Mouse (Mus musculus): Measurements from ENCODE around the gene Nudt6. TPM values are rescaled to one million over a fixed set of nuclear protein-coding genes. Genes with fewer than 3 reads are reported as not detected.

Nudt6 gene
- total RNA-seq (2021) = 10 to 100 TPM; 15.3 to 25.7 TPM
- long read RNA-seq, experiment 1, transcript Nudt6-202 (5 exons, 1,070 nt) = minor isoform, 6 of 43 reads
- long read RNA-seq, experiment 1, transcript Nudt6-201 (5 exons, 1,155 nt) = major isoform, 19 of 43 reads
- long read RNA-seq, experiment 1, partial matches to known transcripts = 0 of 43 reads
- long read RNA-seq, experiment 1, other reads (novel, unspliced or antisense) = 15 of 43 reads
- long read RNA-seq, experiment 2, partial matches to known transcripts = 0 of 10 reads
- long read RNA-seq, experiment 2, other reads (novel, unspliced or antisense) = 4 of 10 reads

DNA sequence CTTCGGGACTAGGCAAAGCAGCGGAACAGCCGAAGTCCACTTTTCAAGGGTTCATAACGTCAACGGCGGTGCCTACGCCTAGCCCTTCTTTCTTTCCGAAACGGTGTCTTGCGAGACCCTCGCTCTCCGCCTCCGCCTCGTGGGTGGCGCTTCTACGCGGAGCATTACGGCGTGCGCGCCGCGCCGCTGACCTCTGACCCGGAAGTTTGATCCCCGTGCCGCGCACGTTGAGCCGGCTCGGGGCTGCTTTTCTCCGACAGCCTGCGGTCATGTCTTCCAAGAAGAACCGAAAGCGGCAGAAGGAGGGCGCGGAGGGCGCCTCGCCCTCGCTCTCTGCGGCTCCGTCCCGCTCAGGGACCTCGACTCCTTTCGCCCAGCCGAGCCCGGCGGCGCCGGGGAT, at the start of gene Nudt6:
Gene Nudt6, minus strand, starts transcription at position 140 of the 400 bp plus-strand sequence.
- peak; percentile 92 to 94 for DNase-seq

DNA sequence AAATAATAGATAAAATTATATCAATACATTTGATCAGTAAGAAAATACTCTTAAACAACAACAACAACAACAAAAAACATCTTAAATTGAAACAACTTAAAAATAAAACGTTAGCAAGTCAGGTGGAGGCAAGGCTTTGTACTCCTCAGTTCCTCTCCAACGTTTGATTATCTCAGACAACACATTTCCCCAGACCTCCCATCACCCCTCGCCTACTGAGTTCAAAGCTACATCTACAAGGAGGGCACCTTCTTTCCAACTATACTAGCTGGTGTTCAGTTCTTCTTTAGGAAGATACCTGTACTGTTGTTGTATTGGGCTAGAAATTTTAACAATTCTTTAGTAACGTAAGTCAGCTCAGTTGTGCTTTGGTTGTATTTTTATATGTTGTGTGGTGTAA, 49.3 kb upstream of the Nudt6 start:
- DNase-seq = no peak

DNA sequence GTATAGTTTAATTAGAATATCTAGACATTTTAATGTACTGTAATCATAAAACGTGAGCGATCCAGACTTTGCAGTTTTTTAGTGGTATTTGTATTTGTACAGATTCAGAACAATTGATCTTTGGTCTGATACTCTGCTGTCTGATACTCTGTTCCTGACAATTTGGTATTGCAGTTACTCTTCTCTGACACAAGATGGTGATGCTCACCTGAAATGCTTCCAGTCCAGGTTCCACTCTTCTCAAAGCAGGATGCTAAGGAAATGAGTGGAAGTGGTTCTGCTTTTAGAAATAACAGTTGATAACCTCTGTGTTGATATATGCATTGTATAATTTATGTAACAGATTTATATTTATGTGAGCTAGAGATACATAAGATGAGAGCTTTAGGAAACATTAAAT, 48.2 kb upstream of the Nudt6 start:
- DNase-seq = no peak

DNA sequence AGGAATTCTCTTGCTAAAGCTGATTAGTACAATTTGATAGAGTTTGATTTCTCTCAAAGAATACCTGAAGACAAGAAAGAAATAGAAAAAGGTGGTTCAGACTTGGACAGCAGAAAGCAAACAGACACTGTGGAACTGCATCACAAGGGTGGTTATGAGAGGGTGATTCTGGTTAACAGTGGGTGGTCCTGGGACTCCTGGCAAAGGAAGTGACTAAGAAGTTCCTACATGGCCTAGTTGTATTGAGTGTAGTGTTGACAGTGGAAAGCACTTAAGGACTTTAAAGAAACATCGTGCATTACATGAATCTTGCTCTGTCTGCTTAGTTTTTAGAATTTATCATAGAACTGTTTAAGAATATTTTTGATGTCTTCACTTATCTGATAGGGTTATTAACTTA, 36.0 kb upstream of the Nudt6 start:
- DNase-seq = no peak

DNA sequence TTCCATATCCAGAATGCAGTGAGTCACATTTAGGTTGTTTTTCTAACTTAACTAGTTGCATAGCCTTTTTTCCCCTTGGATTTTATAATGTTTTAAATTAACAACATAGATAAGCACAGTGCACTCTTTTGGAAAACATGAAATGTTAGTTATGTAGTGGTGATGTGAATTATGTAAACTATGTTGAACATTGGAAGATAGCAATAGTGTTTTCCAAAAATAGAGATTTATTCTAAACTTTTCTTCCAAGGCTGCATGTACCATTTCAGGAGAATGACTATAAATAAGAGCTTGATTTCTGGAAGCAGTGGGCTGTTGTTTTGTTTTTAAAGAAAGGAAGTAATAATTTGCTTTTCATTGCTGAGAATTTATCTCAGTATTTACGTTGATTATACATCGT, 23.4 kb upstream of the Nudt6 start:
- no peak for DNase-seq

DNA sequence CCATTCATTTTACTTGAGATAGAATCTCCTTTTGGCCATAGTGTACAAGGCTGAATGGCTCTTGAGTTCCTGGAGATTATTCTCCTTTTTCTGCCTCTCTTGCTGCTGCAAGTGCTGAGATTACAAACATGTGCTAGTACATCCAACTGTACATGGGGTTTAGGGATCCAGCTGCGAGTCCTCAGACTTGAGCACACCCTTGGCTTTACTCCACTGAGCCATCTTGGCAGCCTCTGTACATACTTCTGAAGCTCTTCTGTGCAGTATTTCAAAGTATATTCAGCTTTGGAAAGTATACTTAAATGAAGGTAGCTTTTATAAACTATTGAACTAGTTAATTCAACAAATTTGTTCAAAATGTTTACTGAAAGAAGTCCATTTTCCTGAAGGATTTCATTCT, 19.8 kb upstream of the Nudt6 start:
- no peak for DNase-seq

DNA sequence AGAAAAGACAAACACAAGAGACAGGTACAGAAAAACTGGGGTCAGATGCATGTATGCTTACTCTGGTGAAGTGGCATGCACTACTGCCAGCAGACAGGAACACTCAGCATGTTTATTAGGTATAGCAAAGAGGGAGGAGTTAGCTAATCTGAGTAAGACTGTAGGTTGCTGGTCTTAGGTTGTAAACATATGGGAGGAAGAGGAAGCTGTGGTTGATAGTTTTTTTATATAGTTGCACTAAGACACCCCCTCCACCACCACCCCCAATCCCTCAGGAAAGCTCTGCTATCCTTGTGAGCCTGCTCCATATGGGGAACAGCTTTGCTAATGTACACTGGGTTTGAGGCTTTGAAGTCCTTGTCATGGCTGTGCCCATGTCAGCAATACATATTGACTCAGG, 10.3 kb upstream of the Nudt6 start:
- no peak for DNase-seq

DNA sequence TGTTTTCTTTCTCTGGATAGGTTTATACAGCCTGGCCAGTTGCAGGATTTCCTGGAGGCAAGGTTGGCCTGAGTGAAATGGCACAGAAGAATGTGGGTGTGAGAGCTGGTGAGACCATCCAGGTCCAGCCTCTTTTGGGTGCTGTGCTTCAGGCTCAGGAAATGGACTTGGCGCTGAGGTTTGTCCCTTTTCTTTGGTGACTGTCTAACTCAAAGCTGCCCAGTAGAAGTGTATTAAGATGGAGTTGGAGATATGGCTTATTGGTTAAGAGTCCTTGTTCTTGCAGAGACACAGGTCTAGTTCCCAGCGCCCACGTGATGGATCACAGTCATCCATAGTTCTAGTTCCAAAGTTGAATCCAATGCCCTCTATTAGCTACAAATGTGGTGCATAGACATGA, 6.1 kb upstream of the Nudt6 start:
- DNase-seq = no peak

DNA sequence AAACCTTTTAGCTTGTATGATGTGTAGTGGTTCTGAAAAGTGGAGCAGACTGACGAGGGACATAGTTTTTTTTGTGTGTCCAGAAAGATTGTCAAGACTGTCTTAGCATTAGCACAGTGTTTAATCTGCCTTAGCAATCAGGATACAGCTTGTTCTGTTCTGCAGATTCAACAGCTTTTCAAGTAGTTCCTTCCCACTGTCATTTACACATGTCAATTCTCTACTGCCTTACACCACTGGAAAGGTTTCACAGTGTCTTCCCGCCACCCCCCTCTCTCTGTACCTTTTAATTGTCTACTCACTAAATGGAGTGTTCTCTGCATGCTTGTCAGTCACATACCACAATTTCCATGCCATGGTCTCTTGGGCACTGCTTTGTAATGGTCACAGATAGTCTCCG, 1.2 kb upstream of the Nudt6 start:
- DNase-seq = no peak

DNA sequence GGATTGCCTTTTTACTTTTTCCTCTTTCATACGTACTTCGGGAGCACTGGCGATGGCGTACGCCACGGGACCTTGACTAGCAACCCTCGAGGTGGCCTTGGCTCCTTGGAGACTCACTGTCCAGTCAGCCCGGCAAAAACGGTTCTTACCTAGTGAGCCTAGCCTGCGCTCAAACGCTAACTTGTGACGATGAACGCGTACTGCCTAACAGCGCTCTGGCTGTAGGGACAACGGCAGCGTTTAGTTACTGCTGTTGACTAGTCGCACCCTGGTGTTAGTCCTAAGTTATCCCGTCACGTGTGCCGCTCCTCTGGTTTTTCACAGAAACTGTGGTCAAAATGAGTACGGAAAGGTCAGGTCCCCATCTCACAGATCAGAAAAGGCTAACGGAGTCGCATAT, 630 bp upstream of the Nudt6 start:
- peak; percentile 65 to 76 for DNase-seq

DNA sequence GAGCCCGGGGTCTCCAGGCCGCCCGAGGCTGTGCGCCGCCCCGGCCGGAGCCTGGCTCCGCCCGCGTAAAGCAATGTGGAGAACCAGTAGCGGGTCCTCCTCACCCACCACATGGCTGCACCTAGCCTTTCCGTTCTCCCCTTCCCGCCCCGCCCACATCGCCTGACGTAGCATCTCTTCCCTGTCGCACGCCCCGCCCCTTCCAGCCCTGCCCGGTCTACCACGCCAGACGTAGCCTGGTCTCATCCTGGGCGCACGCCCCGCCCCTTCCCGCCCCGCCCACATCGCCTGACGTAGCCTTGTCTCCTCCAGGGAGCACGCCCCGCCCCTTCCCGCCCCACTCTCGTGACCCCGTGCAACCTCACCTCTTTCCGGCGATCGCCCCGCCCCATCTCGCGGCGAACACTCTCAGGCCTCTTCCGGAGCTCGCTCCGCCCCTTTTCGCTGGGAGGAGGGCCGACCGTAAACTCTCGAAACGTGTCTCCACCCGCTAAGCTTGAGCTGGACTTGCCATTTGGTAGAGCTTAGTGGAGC, 486 bp downstream of the Nudt6 start, which contains the start of gene Spata5:
Gene Spata5, plus strand, starts transcription at position 439 of the 534 bp plus-strand sequence.
- peak; percentile 97 to 99 for DNase-seq

DNA sequence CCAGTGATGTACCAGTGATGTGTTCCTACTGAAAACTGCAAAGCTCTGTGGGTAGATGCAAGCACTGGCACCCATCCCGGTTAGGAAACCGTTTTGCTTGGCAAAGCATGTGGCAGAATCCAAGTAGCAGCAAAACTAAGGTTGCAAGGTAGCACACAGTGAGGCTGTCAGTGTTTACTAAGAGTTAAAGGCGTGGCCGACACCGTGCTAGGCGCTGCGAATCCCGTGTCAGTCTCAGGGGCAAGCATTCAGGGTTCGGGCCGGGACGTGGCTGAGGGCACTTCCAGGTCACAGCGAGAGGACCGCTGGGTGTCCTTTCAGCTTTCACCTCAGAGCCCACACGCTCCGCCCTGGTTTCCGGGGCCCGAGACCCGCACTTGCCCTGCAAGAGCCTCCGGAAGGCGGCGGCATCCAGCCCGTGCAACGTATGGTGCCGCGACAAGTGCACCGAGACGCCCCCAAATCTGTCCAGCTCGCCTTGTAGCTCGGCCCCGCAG, 1.0 kb downstream of the Nudt6 start:
- peak; percentile 72 to 81 for DNase-seq

DNA sequence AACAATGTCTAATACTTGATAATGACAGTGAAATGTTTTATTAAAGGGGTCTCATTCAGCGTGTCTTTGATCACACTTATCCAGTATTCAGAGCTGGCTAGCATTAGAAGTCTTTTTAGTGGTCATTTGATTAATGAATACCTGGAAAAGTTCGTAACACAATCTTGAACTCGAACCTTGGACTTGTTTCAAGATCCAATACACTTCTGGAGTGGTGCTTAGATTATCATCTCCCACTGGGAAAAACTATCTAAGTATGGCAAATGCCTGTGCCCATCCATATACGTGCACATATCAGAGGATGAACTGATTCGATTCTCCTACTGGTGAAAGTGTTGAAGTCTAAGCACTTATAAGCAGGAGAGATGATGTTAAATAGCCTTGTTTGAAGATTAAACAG, 1.7 kb downstream of the Nudt6 start:
- DNase-seq = no peak

DNA sequence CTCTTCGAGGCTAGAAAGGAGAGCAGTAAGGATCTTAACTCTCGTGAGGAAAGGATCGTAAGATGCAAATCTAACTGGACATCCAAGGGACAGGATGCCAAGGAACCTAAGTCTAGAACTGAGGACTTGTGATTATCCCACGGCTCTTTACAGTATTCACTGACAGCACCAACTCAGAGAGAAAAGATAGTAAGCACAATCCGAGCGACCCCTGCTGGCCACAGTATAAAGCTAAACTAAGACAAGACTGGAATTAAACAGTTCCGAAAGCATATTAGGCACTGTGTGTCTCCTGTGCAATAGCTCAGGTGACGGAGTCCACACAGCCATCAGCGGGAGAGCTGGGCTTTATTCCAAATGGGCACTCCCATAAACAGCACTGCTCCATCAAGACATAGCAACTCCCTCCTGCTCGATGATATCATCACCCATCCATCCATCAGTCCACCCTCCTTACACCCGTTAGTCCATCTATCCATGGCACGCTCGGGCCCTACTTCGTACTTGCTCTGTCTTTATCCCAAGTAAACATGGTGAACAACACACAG, 5.5 kb downstream of the Nudt6 start:
- peak; percentile 76 to 83 for DNase-seq

DNA sequence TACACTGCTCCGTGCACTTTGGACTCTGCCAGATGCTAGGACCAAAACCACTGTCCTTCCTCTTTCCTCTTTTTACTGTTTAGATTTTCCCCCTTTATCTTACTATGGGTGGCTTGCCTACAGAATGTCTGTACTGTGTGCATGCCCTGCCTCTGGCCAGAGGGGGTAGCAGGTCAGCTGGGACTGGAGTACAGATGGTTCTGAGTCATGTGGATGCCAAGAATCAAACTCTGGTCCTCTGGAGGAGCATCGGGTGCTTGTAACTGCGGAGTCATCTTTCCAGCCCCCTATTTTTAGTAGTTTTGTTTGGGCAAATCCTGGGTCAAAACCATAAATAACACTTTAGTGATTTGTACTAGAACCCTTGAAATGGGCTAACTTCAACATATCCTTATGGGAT, 6.6 kb downstream of the Nudt6 start:
- no peak for DNase-seq

DNA sequence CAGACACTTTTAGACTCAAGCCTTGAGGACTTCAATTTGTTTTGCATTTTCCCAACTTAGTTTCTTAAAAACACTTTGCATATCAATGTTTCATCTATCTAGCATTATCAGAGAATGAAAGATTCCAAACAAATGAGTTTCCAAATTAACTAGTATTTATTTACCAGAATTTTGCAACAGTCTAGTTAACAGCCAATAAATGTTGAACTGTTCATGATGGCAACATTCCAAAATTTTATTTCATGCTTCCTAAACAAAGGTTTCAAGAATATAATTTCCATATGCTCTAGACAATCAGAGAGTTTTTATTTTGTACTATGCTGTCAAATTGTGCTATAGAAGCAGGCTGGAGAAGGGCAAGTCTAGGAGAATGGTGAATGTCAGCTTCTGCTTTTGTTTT, 12.4 kb downstream of the Nudt6 start:
- no peak for DNase-seq

DNA sequence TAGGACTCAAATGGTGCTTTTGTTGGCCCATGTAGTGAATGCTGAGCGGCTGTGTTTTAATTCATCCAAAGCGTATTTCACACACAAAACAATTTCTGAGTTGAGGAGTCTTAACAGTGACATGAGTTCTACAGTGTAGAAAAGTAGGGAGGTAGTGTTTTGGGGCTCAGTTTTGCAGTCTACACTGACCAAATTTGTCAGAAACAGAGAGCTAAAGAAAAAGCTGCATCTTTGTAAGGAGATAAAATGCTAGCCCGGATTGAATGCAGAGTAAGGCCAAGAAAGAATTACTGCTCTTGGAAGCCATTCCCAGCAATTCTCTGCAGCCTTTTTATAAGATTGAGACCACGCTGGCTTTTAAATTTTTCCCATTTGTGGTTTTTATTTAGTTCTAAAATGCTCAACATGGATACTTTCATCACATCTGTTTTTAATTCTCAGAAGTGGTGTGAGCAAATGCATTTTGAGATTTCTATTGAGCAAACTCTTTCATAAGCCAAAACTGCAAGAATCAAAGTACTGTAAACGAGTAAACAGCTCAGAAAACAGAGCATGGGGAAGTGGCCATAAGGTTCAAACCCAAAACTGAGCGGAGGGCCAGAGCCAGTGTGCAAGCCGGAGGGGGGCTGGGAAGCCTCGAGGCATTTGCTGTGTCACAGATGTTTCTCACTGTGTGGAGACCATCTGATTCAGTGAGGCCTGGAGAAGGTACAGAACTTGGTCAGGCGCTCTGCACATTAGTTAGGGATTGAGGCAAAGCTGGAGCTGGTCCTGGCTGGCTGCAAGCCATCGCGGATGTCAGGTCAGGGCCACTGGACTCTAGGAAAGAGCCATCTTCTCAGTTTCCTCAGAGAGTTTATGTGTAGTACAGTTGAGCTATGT, 18.0 kb downstream of the Nudt6 start:
- peak; percentile 80 to 84 for DNase-seq

DNA sequence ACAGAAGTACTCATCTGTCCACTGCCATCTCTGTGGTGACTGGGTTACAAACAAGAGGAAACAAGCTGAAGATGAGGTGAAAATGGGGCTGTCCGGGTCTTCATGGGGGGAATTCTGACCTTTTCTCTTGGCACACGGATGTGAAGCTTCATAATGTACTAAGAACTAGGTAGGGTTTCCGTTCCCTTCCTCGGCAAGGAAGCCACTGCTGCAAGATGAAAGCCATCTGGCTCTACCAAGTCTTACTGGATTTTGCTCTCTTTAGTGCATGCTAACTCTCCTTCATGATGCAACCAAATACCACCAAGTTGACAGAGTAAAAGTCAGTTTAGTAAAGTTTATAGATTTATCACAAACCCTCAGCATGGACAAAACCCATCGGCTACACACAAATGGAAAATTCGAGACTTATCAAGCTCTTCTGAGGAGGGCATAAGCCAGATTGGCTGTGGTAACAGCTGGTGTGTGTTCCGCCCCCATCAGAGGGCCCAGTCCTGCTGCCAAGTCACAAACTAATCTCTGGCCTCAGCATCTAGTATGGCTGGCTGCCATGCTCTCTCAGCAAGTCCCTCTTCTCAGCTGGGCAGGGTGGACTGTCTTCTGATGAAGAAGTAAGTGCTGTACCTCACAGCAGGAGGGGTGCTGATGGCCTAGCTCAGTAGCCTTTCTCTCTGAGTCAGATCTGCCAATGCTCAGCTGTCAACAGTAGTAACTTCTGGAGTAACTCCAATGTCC, 21.2 kb downstream of the Nudt6 start:
- peak; percentile 5 to 16 for DNase-seq

DNA sequence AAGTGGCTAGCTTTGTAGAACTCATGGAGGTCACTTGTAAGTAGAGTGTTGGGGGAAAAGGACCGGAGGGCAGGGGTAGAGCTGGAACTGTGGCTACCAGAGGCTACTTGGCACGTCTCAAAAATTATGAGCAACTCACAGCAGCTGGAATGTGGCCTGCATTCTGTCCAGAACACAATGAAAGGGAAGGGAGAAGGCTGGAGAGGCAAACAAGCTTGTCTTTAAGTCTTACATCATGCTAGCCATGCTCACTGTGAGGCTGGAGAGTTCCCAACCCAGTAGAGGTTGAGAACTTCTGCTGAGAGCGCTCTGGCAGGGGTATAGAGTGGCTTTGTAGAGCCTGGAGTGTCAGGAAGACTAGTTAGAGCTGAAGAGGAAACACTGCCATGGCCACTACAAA, 22.4 kb downstream of the Nudt6 start:
- DNase-seq = no peak

DNA sequence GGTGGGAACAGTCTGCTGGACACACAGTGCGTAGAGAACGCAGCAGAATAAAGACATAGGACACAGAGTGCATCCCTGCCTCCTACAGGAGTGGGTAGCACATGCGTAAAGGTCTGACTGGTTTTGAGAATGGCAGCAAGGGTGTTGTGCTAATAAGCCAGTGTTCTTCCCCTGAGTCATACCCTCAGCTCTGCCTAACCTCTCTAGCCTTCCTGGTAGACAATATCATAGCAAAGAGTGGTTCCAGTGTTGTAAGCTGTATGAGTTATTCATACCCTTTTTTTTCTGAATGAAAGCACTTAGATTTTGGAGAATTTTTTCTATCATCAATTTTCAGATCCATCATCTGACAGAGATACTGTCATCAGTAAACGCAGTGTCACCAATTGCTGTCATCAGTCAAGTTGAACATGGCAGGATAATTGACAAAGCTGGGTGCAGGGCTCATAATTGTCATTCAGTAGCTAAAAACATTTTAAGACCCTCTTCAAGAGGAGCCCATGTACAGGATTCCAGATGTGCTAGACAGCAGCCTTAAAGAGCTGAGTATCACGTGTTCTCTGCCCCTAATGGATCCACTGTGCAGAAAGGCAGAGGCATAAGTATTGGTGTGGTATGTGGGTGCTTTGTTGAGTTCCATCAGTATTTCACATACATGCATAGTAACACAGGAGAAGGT, 22.9 kb downstream of the Nudt6 start:
- no peak for DNase-seq

DNA sequence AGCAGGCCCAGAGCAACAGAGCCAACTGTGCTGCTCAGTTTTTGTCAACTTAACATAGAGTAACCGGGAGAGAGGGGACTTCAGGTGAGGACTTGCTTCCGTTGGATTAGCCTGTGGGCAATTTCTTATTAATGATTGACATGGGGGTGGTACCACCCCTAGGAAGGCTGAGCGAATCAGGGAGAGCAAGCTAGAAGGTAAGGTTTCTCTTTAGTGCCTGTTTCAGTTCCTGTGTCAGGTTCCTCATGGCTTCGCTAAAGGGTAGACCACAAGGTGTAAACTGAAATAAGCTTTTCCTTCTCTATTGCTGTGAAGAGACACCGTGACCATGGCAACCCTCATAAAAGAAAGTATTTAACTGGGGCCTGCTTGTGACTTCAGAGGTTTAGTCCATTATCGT, 32.7 kb downstream of the Nudt6 start:
- no peak for DNase-seq

Measured in adrenal gland, postnatal 36 days (tissue).